12 mouse cellular contexts compared by ENCODE assay signal in the genomic region with DNA sequence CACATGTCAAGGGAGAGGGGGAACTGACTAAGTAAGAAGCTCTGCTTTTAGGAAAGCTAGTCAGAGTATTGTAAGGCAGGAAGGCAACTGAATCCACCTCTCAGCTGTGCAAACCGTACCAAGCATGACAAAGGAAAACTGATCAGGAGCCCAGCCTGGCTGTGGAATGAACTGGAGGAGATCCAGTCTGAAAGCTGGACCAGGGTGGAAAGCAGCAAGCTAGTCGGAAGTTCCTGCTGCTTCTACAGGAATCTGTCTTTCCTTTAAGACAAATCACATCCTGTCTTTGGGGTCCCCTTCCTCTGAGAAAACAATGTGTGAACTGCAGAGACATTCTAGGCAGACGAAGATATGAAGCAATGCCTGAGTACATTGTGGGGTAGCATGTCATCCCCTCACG. TPM values are rescaled to one million over a fixed set of nuclear protein-coding genes. Genes with fewer than 3 reads are reported as not detected.
A peak's percentile ranks its signal among the peaks of the same experiment; 100 is the strongest.
DNase-seq lines count a peak whose midpoint lies in the region; ATAC-seq and TF ChIP-seq lines count a peak whose summit lies in the region.
"Had no signal": no experiment of that assay in that cellular context is flagged by ENCODE, and none has a peak within 500 bp of the region (broad histone marks: within the 10 kb centered on the region; RNA-seq: fewer than 3 reads in every experiment).

No protein-coding gene starts in this region.

- no peak for TF ChIP-seq POLR2A in kidney, adult 2 months (IDR thresholded peaks at IDR 0.05; ENCODE audit: low read depth, low read length)

- intact Hi-C loops in heart, postnatal 25 days (cut with DNase I), result no loop called here

- H3K4me3 ChIP-seq in kidney, adult 2 months (ENCODE audit: insufficient read depth, low read depth, low read length), result no peak overlapping the region
- H3K4me3 ChIP-seq in liver, embryonic 12.5 days, result no peak overlapping the region
- no peak overlapping the region for H3K4me3 ChIP-seq in hindbrain, embryonic 11.5 days (ENCODE audit: low read depth, low read length)
- H3K4me3 ChIP-seq: erythroblast, embryonic 14.5 days had no signal

- H3K4me2 ChIP-seq in liver, embryonic 12.5 days, result no peak overlapping the region
- no peak overlapping the region for H3K4me2 ChIP-seq in hindbrain, embryonic 11.5 days (replicated peaks; ENCODE audit: low read depth, low read length)

- no peak for TF ChIP-seq CTCF in kidney, adult 2 months (conservative IDR thresholded peaks at IDR 0.05; ENCODE audit: insufficient read depth, insufficient read length, low read depth, low read length)

- H3K9ac ChIP-seq in liver, embryonic 12.5 days, result no peak overlapping the region
- no peak overlapping the region for H3K9ac ChIP-seq in hindbrain, embryonic 11.5 days (ENCODE audit: low read depth, low read length)

- H3K9me3 ChIP-seq in liver, embryonic 12.5 days (replicated peaks), result peaks cover under 1% of the 10 kb centered on the region; the same call in 1 of the 2 replicates
- H3K9me3 ChIP-seq in hindbrain, embryonic 11.5 days (ENCODE audit: control insufficient read depth, low read length), result no peaks in the 10 kb centered on the region

- peak overlapping the region; percentile 84 for H3K27ac ChIP-seq in kidney, adult 2 months (ENCODE audit: insufficient read depth, low read depth, low read length)
- peak overlapping the region; percentile 34; the same call in 1 of the 2 replicates for H3K27ac ChIP-seq in liver, embryonic 12.5 days
- no peak overlapping the region for H3K27ac ChIP-seq in hindbrain, embryonic 11.5 days (ENCODE audit: low read depth, low read length)
- H3K27ac ChIP-seq: hindbrain, postnatal 0 days had no signal

- no peak for ATAC-seq in liver, embryonic 12.5 days
- no peak for ATAC-seq in hindbrain, embryonic 11.5 days (ENCODE audit: low FRiP score)
- ATAC-seq: hindbrain, postnatal 0 days; midbrain, embryonic 16.5 days had no signal

- DNase-seq in heart, adult 18-20 months, result peak; percentile 22 to 35
- no peak for DNase-seq in heart, postnatal 25 days (ENCODE audit: low spot score)
- DNase-seq in heart, adult 8-10 months (ENCODE audit: low spot score), result peak; percentile 25
- peak; percentile 71 for DNase-seq in kidney, adult 2 months
- no peak for DNase-seq in c-Kit-positive CD71-positive TER-119-positive erythroid progenitor cells, embryonic 14.5 days (ENCODE audit: low spot score)
- DNase-seq in cerebellum, adult 9-10 months, result no peak
- DNase-seq in hindbrain, embryonic 11.5 days (ENCODE audit: low spot score), result no peak
- DNase-seq: adrenal gland, adult 2 months had no signal

- H3K36me3 ChIP-seq in kidney, adult 2 months (ENCODE audit: control insufficient read depth, insufficient read depth, low read length), result peaks cover 3% of the 10 kb centered on the region; the same call in 1 of the 2 replicates
- H3K36me3 ChIP-seq in liver, embryonic 12.5 days, result peaks cover 35% of the 10 kb centered on the region
- peaks cover 5% of the 10 kb centered on the region; the same call in 1 of the 2 replicates for H3K36me3 ChIP-seq in hindbrain, embryonic 11.5 days (ENCODE audit: control insufficient read depth, insufficient read depth, low read length)

- H3K4me1 ChIP-seq in kidney, adult 2 months (ENCODE audit: control insufficient read depth, insufficient read depth, low read length), result no peaks in the 10 kb centered on the region
- 0 out of 2 replicates have a peak, but pooled peaks cover 4% of the 10 kb centered on the region for H3K4me1 ChIP-seq in liver, embryonic 12.5 days
- no peaks in the 10 kb centered on the region for H3K4me1 ChIP-seq in hindbrain, embryonic 11.5 days (replicated peaks; ENCODE audit: control insufficient read depth, insufficient read depth, low read length)

- WGBS in kidney, adult 2 months, result 27% methylated on average over 4 of the region's 4 CpGs
- WGBS in liver, embryonic 12.5 days (ENCODE audit: insufficient replicate concordance), result 59% methylated on average over 4 of the region's 4 CpGs
- WGBS in hindbrain, embryonic 11.5 days, result 82% methylated on average over 4 of the region's 4 CpGs

- H3K27me3 ChIP-seq in kidney, adult 2 months (replicated peaks; ENCODE audit: control insufficient read depth, insufficient read depth, low read length), result no peaks in the 10 kb centered on the region
- H3K27me3 ChIP-seq in liver, embryonic 12.5 days (replicated peaks), result no peaks in the 10 kb centered on the region
- H3K27me3 ChIP-seq in hindbrain, embryonic 11.5 days (ENCODE audit: control insufficient read depth, insufficient read depth, low read length), result no peaks in the 10 kb centered on the region

RNA-seq across cellular contexts. Expression of a gene that starts 9.8 kb away (rescaled TPM):
- 10 to 100 TPM; 15.1 to 17.0 TPM for total RNA-seq in heart, adult 18-20 months (2021)
- 10 to 100 TPM; 17.2 to 18.5 TPM for total RNA-seq in heart, postnatal 25 days (2021)
- total RNA-seq in heart, adult 8-10 months (2022), result 10 to 100 TPM; 16.7 to 25.5 (median 19.4) TPM
- 41.3 and 48.7 TPM in 2 replicates for polyA plus RNA-seq in kidney, adult 2 months (2012; rRNA removed)
- polyA plus RNA-seq in liver, embryonic 12.5 days (2016; fragmentation: Nextera tagmentation; extraction: Ambion mirVana), result 15.0 and 16.1 TPM in 2 replicates
- polyA plus RNA-seq in hindbrain, embryonic 11.5 days (2014; fragmentation: Nextera tagmentation; extraction: Ambion mirVana), result 74.8 and 75.0 TPM in 2 replicates

RNA-seq across cellular contexts. Expression of a gene that starts 33.4 kb away (rescaled TPM):
- total RNA-seq in heart, adult 18-20 months (2021), result 10 to 100 TPM; 20.2 to 23.1 TPM
- 10 to 100 TPM; 19.5 to 20.2 TPM for total RNA-seq in heart, postnatal 25 days (2021)
- 10 to 100 TPM; 18.9 to 23.0 (median 20.4) TPM for total RNA-seq in heart, adult 8-10 months (2022)
- polyA plus RNA-seq in kidney, adult 2 months (2012; rRNA removed), result 48.9 and 49.4 TPM in 2 replicates
- 9.4 and 9.6 TPM in 2 replicates for polyA plus RNA-seq in liver, embryonic 12.5 days (2016; fragmentation: Nextera tagmentation; extraction: Ambion mirVana)
- polyA plus RNA-seq in hindbrain, embryonic 11.5 days (2014; fragmentation: Nextera tagmentation; extraction: Ambion mirVana), result 51.4 and 52.3 TPM in 2 replicates

Comparison
In these comparisons a context has a peak if more than half of its experiments do, and no peak if none do; other contexts are left out.
1. DNase-seq: peak in heart, adult 18-20 months (2 of 2), heart, adult 8-10 months (single experiment) and kidney, adult 2 months (single experiment); none in heart, postnatal 25 days (single experiment), c-Kit-positive CD71-positive TER-119-positive erythroid progenitor cells, embryonic 14.5 days (single experiment), cerebellum, adult 9-10 months (single experiment) and hindbrain, embryonic 11.5 days (single experiment).